Mouse (Mus musculus): Measurements from ENCODE around the gene Fastkd5. TPM values are rescaled to one million over a fixed set of nuclear protein-coding genes. Genes with fewer than 3 reads are reported as not detected.

The Fastkd5 gene
- 10.2 and 11.4 TPM in 2 replicates for polyA plus RNA-seq (2015; fragmentation: Nextera tagmentation; extraction: Ambion mirVana)

DNA sequence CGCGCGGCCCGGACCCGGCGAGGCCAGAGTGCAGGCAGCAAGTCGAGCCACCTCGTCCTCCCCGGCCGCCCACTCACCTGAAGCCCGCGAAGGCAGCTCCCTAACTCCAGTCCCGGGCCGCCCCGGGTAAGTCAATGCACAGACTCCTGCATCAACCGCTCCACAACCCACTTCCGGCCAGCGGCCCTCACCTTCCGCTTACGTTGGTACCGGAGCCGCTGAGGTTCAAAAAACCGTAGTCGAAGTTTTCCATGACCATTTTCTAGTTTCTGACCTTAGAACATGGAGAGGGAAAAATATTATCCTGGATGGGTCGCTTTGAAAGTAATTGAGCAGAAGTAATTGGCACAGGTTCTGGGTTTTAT lies at the start of gene Fastkd5, which contains the start of gene Ubox5:
Gene Fastkd5 (minus strand): TSS at position 189 of the 365 bp plus-strand sequence.
Gene Ubox5 (minus strand): TSS at position 200 of the 365 bp plus-strand sequence.
- WGBS: under 1% methylated on average over 25 of the region's 25 CpGs
- H3K36me3 ChIP-seq (ENCODE audit: control insufficient read depth, insufficient read depth, low read length): peaks cover 3% of the 10 kb centered on the region
- peak within 1 kb of the TSS; percentile 71 for H3K4me3 ChIP-seq (ENCODE audit: low read depth, low read length)
- H3K27me3 ChIP-seq (ENCODE audit: control insufficient read depth, insufficient read depth, low read depth, low read length): peaks cover 2% of the 10 kb centered on the region
- H3K4me2 ChIP-seq (ENCODE audit: low read length): peak within 1 kb of the TSS; percentile 95
- H3K27ac ChIP-seq (ENCODE audit: low read length): peak within 1 kb of the TSS; percentile 58; the same call in 1 of the 2 replicates
- H3K9me3 ChIP-seq (replicated peaks; ENCODE audit: control insufficient read depth, low read length, poor library complexity, severe bottlenecking): no peaks in the 10 kb centered on the region
- peak; percentile 90 for ATAC-seq
- peaks cover 17% of the 10 kb centered on the region for H3K4me1 ChIP-seq (ENCODE audit: control insufficient read depth, insufficient read depth, low read length)
- peak within 1 kb of the TSS; percentile 83 for H3K9ac ChIP-seq (ENCODE audit: low read depth, low read length)

DNA sequence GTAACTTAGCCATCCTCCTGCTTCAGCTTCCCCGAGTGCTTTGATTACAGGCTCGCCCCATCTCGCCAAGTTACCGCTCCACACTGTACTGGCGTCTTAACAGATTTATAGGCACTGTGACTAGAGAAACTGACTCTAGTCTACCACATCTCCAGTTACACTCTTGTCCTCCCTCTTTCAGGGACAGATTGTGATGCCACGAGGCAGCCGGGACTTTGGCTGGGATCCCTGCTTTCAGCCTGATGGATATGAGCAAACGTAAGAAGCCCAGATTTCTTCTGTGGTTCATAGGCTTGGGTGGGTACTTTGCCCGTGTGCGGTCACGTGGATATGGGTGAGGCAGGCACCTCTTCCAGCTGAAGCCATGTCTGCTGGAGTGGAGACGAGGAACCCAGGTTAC lies 49.3 kb upstream of the Fastkd5 start:
- no peak overlapping the region for H3K4me2 ChIP-seq (ENCODE audit: low read length)
- no peak overlapping the region for H3K27ac ChIP-seq (ENCODE audit: low read length)
- no peaks in the 10 kb centered on the region for H3K27me3 ChIP-seq (ENCODE audit: control insufficient read depth, insufficient read depth, low read depth, low read length)
- no peaks in the 10 kb centered on the region for H3K4me1 ChIP-seq (ENCODE audit: control insufficient read depth, insufficient read depth, low read length)
- WGBS: 98% methylated on average over 12 of the region's 12 CpGs
- no peak overlapping the region for H3K9ac ChIP-seq (ENCODE audit: low read depth, low read length)
- no peak for ATAC-seq
- H3K9me3 ChIP-seq (replicated peaks; ENCODE audit: control insufficient read depth, low read length, poor library complexity, severe bottlenecking): no peaks in the 10 kb centered on the region
- H3K4me3 ChIP-seq (ENCODE audit: low read depth, low read length): no peak overlapping the region
- peaks cover 50% of the 10 kb centered on the region for H3K36me3 ChIP-seq (ENCODE audit: control insufficient read depth, insufficient read depth, low read length)

DNA sequence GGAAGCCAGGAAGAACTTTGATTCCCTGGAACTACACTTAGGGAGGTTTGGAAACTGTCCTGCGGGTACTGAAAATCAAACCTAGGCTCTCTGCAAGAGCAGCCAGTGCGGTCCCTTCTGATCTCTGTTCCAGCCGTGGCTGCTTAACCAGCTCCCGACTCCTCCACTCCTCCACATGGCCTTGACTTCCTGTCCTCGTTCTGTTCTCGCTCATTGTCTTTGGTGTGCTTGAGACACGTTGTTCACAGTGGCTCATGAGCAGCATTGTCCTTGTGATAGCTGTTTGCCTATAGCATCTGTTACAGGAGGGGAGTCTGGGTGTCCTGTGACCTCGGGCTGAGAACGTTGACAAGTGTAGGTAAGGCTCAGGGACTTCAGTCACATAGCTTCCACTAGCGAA lies 47.4 kb upstream of the Fastkd5 start:
- Histone ChIP-seq H3K27ac (ENCODE audit: low read length) (no peak overlapping the region), H3K9ac (ENCODE audit: low read depth, low read length) (no peak overlapping the region), H3K27me3 (ENCODE audit: control insufficient read depth, insufficient read depth, low read depth, low read length) (no peaks in the 10 kb centered on the region), H3K4me2 (ENCODE audit: low read length) (no peak overlapping the region), H3K4me3 (ENCODE audit: low read depth, low read length) (no peak overlapping the region), H3K4me1 (ENCODE audit: control insufficient read depth, insufficient read depth, low read length) (no peaks in the 10 kb centered on the region), H3K36me3 (ENCODE audit: control insufficient read depth, insufficient read depth, low read length) (peaks cover 57% of the 10 kb centered on the region), H3K9me3 (replicated peaks; ENCODE audit: control insufficient read depth, low read length, poor library complexity, severe bottlenecking) (no peaks in the 10 kb centered on the region)
- ATAC-seq: no peak
- WGBS: 90% methylated on average over 10 of the region's 10 CpGs

DNA sequence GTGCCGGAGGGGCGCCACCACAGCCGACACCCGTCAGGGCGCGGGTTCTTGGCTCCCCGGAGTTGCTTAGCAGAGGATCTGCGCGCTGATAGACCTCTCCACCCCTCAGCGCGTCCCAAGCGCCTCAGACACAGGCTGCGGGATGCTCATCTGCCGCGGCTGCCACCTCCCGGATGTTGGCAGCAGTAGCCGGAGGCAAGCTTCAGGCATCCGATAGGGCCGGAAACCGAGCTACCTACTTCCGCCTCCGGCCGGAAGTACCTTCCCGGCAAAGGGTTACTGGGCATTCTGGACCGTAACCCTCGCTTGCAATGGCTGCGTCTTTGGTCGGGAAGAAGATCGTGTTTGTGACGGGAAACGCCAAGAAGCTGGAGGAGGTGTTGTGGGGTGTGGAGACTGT lies 37.7 kb upstream of the Fastkd5 start, which contains the start of gene Itpa:
Gene Itpa (plus strand): TSS at position 52 of the 400 bp plus-strand sequence.
- peak within 1 kb of the TSS; percentile 72 for H3K4me3 ChIP-seq (ENCODE audit: low read depth, low read length)
- no peaks in the 10 kb centered on the region for H3K27me3 ChIP-seq (ENCODE audit: control insufficient read depth, insufficient read depth, low read depth, low read length)
- no peaks in the 10 kb centered on the region for H3K9me3 ChIP-seq (replicated peaks; ENCODE audit: control insufficient read depth, low read length, poor library complexity, severe bottlenecking)
- peak; percentile 68 for ATAC-seq
- peak within 1 kb of the TSS; percentile 86 for H3K27ac ChIP-seq (ENCODE audit: low read length)
- H3K4me1 ChIP-seq (ENCODE audit: control insufficient read depth, insufficient read depth, low read length): peaks cover 20% of the 10 kb centered on the region
- WGBS: under 1% methylated on average over 31 of the region's 31 CpGs
- peak within 1 kb of the TSS; percentile 95 for H3K4me2 ChIP-seq (ENCODE audit: low read length)
- peak within 1 kb of the TSS; percentile 80 for H3K9ac ChIP-seq (ENCODE audit: low read depth, low read length)
- peaks cover 7% of the 10 kb centered on the region; the same call in 1 of the 2 replicates for H3K36me3 ChIP-seq (ENCODE audit: control insufficient read depth, insufficient read depth, low read length)

DNA sequence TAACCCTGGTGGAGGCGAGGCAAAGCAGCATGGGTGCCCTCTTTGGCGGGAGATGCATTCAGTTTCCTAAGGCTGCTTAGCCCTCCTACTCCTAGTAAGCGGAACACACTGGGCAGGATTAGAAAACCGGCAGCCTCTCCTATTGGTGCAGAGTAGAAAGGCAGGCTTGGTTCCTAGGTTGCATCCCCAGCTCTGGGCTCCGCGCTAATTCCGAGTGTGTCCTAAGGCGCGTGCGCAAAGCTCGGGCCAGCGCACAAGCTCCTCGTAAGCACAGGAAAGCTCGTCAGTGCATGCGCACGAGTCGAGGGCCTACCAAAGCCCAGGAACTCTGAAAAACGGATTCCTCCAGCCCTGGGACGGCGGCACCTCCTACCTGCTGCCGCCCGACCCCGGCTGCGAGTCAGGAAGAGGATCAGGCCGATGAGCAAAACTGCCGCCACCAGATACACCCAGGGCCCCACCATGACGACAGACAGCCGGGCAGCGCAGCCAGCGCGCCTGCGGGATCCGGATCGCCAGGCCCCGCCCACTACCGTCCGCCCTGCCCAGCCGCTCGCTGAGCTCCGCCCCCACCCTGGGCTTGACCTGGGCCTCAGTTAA lies 34.4 kb upstream of the Fastkd5 start, which contains the start of gene Ddrgk1:
Gene Ddrgk1 (minus strand): TSS at position 558 of the 600 bp plus-strand sequence.
- Histone ChIP-seq H3K9me3 (replicated peaks; ENCODE audit: control insufficient read depth, low read length, poor library complexity, severe bottlenecking) (no peaks in the 10 kb centered on the region), H3K36me3 (ENCODE audit: control insufficient read depth, insufficient read depth, low read length) (peaks cover 4% of the 10 kb centered on the region; the same call in 1 of the 2 replicates), H3K27me3 (ENCODE audit: control insufficient read depth, insufficient read depth, low read depth, low read length) (no peaks in the 10 kb centered on the region), H3K4me3 (ENCODE audit: low read depth, low read length) (peak within 1 kb of the TSS; percentile 58), H3K9ac (ENCODE audit: low read depth, low read length) (peak within 1 kb of the TSS; percentile 88), H3K27ac (ENCODE audit: low read length) (peak within 1 kb of the TSS; percentile 98), H3K4me1 (ENCODE audit: control insufficient read depth, insufficient read depth, low read length) (peaks cover 27% of the 10 kb centered on the region), H3K4me2 (ENCODE audit: low read length) (peak within 1 kb of the TSS; percentile 79)
- under 1% methylated on average over 40 of the region's 40 CpGs for WGBS
- ATAC-seq: peak; percentile 97

DNA sequence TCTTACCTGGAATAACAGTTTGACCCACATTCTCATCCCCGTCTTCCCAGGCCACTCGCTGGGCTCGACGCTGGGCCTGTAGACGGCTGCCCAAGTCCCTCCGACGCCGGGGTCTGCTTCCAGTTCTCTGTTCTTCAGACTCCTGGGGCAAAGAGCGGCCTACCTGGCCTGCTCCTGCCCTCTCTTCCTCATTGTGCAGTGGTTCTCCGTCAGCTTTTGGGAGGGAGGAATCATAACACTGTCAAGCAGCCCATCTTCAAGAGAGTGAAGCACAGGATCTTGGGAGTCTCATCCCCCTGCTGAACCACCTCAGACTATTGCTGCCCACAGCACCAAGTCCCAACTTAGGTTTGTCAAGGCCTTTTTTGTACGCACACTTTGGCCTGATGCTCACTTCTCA lies 33.5 kb upstream of the Fastkd5 start:
- Histone ChIP-seq H3K27ac (ENCODE audit: low read length) (peak overlapping the region; percentile 98), H3K4me2 (ENCODE audit: low read length) (peak overlapping the region; percentile 79), H3K27me3 (ENCODE audit: control insufficient read depth, insufficient read depth, low read depth, low read length) (no peaks in the 10 kb centered on the region), H3K9ac (ENCODE audit: low read depth, low read length) (peak overlapping the region; percentile 88), H3K36me3 (ENCODE audit: control insufficient read depth, insufficient read depth, low read length) (peaks cover 4% of the 10 kb centered on the region; the same call in 1 of the 2 replicates), H3K9me3 (replicated peaks; ENCODE audit: control insufficient read depth, low read length, poor library complexity, severe bottlenecking) (no peaks in the 10 kb centered on the region), H3K4me1 (ENCODE audit: control insufficient read depth, insufficient read depth, low read length) (peaks cover 25% of the 10 kb centered on the region), H3K4me3 (ENCODE audit: low read depth, low read length) (0 out of 2 replicates have a peak overlapping the region, but pooled peaks have one; percentile 58)
- ATAC-seq: no peak
- WGBS: 88% methylated on average over 11 of the region's 11 CpGs

DNA sequence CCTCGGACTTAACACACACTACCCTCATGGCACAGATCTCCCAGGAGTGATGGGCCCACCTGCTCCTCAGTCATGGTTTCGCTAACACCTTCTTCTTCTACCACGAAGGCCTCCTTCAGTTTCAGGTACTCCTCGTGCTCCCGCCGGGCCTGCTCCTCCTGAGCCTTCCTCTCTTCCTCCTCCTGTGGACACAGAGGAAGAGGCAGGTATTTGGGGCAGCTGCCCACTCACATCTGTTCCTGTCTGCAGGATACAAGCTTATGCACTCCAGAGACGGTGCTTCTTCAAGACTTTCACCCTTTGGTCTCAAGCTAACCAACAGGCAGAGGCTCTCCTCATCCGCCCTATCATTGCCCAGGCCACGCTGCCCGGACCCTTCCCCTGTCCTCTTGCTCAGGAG lies 28.7 kb upstream of the Fastkd5 start:
- Histone ChIP-seq H3K27ac (ENCODE audit: low read length) (no peak overlapping the region), H3K27me3 (ENCODE audit: control insufficient read depth, insufficient read depth, low read depth, low read length) (no peaks in the 10 kb centered on the region), H3K9ac (ENCODE audit: low read depth, low read length) (no peak overlapping the region), H3K9me3 (replicated peaks; ENCODE audit: control insufficient read depth, low read length, poor library complexity, severe bottlenecking) (no peaks in the 10 kb centered on the region), H3K36me3 (ENCODE audit: control insufficient read depth, insufficient read depth, low read length) (peaks cover 22% of the 10 kb centered on the region), H3K4me3 (ENCODE audit: low read depth, low read length) (no peak overlapping the region), H3K4me1 (ENCODE audit: control insufficient read depth, insufficient read depth, low read length) (peaks cover 16% of the 10 kb centered on the region), H3K4me2 (ENCODE audit: low read length) (no peak overlapping the region)
- no peak for ATAC-seq
- 97% methylated on average over 10 of the region's 10 CpGs for WGBS

DNA sequence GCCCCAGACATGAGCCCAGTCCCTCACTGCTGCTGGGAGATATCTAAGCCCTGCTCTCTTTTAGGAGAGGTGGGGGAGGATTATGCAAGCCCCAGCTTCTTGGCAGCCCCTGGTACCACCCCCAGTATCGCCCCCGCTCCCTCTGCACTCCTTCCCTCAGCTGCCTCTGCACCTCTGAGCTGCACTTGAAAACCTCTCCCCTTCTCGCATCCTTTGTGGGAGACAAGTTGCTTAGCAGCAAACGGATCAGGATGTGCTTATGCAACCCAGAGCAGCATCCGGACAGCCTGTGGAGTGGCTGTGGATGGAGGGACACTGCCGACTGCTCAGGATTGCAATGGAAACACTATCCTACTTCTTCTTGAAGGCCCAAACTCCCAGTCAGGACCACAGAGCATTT lies 27.7 kb upstream of the Fastkd5 start:
- Histone ChIP-seq H3K4me2 (ENCODE audit: low read length) (no peak overlapping the region), H3K36me3 (ENCODE audit: control insufficient read depth, insufficient read depth, low read length) (peaks cover 22% of the 10 kb centered on the region), H3K27me3 (ENCODE audit: control insufficient read depth, insufficient read depth, low read depth, low read length) (no peaks in the 10 kb centered on the region), H3K9me3 (replicated peaks; ENCODE audit: control insufficient read depth, low read length, poor library complexity, severe bottlenecking) (no peaks in the 10 kb centered on the region), H3K4me1 (ENCODE audit: control insufficient read depth, insufficient read depth, low read length) (peaks cover 6% of the 10 kb centered on the region), H3K4me3 (ENCODE audit: low read depth, low read length) (no peak overlapping the region), H3K27ac (ENCODE audit: low read length) (no peak overlapping the region), H3K9ac (ENCODE audit: low read depth, low read length) (no peak overlapping the region)
- WGBS: 85% methylated on average over 6 of the region's 6 CpGs
- no peak for ATAC-seq

DNA sequence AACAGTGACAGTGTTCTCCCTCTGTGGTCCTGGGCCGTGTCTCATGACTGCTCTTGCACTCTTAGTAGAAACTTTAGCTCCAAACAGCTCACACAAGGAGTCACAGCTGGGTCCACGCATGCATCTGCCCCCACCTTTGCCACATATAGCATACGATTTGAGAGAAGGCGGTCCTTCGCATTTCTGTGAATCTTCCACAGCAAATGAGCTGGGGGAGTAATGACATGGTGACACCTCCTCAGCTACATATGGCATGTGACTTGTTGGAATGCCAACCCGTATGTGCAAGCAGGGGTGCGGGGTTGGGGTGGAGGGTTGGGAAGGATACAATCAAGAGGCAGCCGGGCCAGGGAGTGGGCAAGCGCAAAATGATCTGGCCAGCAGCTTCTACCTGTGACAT lies 26.7 kb upstream of the Fastkd5 start:
- WGBS: 93% methylated on average over 9 of the region's 9 CpGs
- peaks cover 24% of the 10 kb centered on the region for H3K36me3 ChIP-seq (ENCODE audit: control insufficient read depth, insufficient read depth, low read length)

More for the DNA sequence above, 26.7 kb upstream of the Fastkd5 start:
- ATAC-seq: no peak
- Histone ChIP-seq H3K4me3 (ENCODE audit: low read depth, low read length) (no peak overlapping the region), H3K9ac (ENCODE audit: low read depth, low read length) (no peak overlapping the region), H3K27me3 (ENCODE audit: control insufficient read depth, insufficient read depth, low read depth, low read length) (no peaks in the 10 kb centered on the region), H3K4me2 (ENCODE audit: low read length) (no peak overlapping the region), H3K9me3 (replicated peaks; ENCODE audit: control insufficient read depth, low read length, poor library complexity, severe bottlenecking) (no peaks in the 10 kb centered on the region), H3K27ac (ENCODE audit: low read length) (no peak overlapping the region), H3K4me1 (ENCODE audit: control insufficient read depth, insufficient read depth, low read length) (no peaks in the 10 kb centered on the region)
